ENCODE assay signal across 24 mouse cellular contexts in the genomic region with DNA sequence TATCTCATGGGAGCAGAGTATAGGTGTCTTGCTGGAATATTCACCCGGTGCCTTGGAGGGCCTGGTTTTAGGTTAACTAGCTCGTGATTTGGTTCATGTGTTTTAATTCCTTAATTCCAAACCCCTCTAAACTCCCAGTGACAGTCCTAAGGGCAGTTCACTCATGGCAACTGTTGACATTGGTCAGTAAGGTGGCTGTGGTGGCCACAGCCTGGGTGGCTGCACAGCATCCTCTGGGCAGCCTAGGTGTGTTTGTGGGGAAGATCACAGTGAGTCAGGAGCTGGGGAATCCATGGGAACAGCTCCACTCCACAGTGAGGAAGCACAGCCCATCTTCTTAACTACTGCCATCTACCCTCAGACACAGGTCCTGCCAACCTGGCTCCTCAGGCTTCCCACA. TPM values are rescaled to one million over a fixed set of nuclear protein-coding genes. Genes with fewer than 3 reads are reported as not detected.
A peak's percentile ranks its signal among the peaks of the same experiment; 100 is the strongest.
DNase-seq lines count a peak whose midpoint lies in the region; ATAC-seq and TF ChIP-seq lines count a peak whose summit lies in the region.
"Had no signal": no experiment of that assay in that cellular context is flagged by ENCODE, and none has a peak within 500 bp of the region (broad histone marks: within the 10 kb centered on the region; RNA-seq: fewer than 3 reads in every experiment).

No protein-coding gene starts in this region.

- no peaks in the 10 kb centered on the region for H3K9me3 ChIP-seq in kidney, embryonic 15.5 days (replicated peaks)
- H3K9me3 ChIP-seq: embryonic facial prominence, embryonic 13.5 days; embryonic facial prominence, embryonic 15.5 days; forebrain, embryonic 10.5 days; forebrain, embryonic 12.5 days had no signal

- no peak for TF ChIP-seq POLR2A in kidney, adult 2 months (IDR thresholded peaks at IDR 0.05; ENCODE audit: low read depth, low read length)

- peak; percentile 42 for DNase-seq in kidney, adult 2 months
- DNase-seq in kidney, postnatal 25 days = no peak
- no peak for DNase-seq in kidney, adult 11 months
- DNase-seq: adrenal gland, adult 2 months; adrenal gland, postnatal 10 days; adrenal gland, postnatal 25 days; cerebellum, adult 11 months; cerebellum, adult 18-20 months; cerebellum, adult 8-10 months; cerebellum, adult 9-11 months; cerebellum, postnatal 14 days; cerebellum, postnatal 36 days; embryo, embryonic 11 days had no signal

- no peak overlapping the region for H3K27ac ChIP-seq in kidney, adult 2 months (ENCODE audit: insufficient read depth, low read depth, low read length)
- H3K27ac ChIP-seq in kidney, embryonic 15.5 days = no peak overlapping the region
- H3K27ac ChIP-seq: embryonic facial prominence, embryonic 13.5 days; embryonic facial prominence, embryonic 15.5 days; forebrain, embryonic 10.5 days; forebrain, embryonic 12.5 days had no signal

- no peak overlapping the region for H3K4me3 ChIP-seq in kidney, adult 2 months (ENCODE audit: insufficient read depth, low read depth, low read length)
- H3K4me3 ChIP-seq in kidney, embryonic 15.5 days (replicated peaks) = no peak overlapping the region
- H3K4me3 ChIP-seq: embryonic facial prominence, embryonic 13.5 days; embryonic facial prominence, embryonic 15.5 days; erythroblast, embryonic 14.5 days; forebrain, embryonic 10.5 days; forebrain, embryonic 12.5 days had no signal

- H3K27me3 ChIP-seq in kidney, adult 2 months (replicated peaks; ENCODE audit: control insufficient read depth, insufficient read depth, low read length) = no peaks in the 10 kb centered on the region
- no peaks in the 10 kb centered on the region for H3K27me3 ChIP-seq in kidney, embryonic 15.5 days
- H3K27me3 ChIP-seq: embryonic facial prominence, embryonic 13.5 days; embryonic facial prominence, embryonic 15.5 days; forebrain, embryonic 12.5 days had no signal

- no peak overlapping the region for H3K9ac ChIP-seq in kidney, embryonic 15.5 days
- H3K9ac ChIP-seq: embryonic facial prominence, embryonic 13.5 days; embryonic facial prominence, embryonic 15.5 days; forebrain, embryonic 12.5 days had no signal

- ATAC-seq in kidney, embryonic 15.5 days (replicated peaks; ENCODE audit: low FRiP score) = peak; percentile 70; the same call in 1 of the 2 replicates
- ATAC-seq: forebrain, embryonic 14.5 days; forebrain, embryonic 16.5 days had no signal

- WGBS in kidney, adult 2 months = 43% methylated on average over 2 of the region's 2 CpGs
- WGBS in kidney, embryonic 15.5 days = 78% methylated on average over 2 of the region's 2 CpGs

- no peak overlapping the region for H3K4me2 ChIP-seq in kidney, embryonic 15.5 days
- H3K4me2 ChIP-seq: embryonic facial prominence, embryonic 13.5 days; embryonic facial prominence, embryonic 15.5 days; forebrain, embryonic 12.5 days had no signal

- H3K36me3 ChIP-seq in kidney, adult 2 months (ENCODE audit: control insufficient read depth, insufficient read depth, low read length) = no peaks in the 10 kb centered on the region
- no peaks in the 10 kb centered on the region; the same call in 1 of the 2 replicates for H3K36me3 ChIP-seq in kidney, embryonic 15.5 days
- H3K36me3 ChIP-seq: embryonic facial prominence, embryonic 15.5 days; forebrain, embryonic 12.5 days had no signal

- H3K4me1 ChIP-seq in kidney, adult 2 months (ENCODE audit: control insufficient read depth, insufficient read depth, low read length) = no peaks in the 10 kb centered on the region
- peaks cover under 1% of the 10 kb centered on the region; the same call in 1 of the 2 replicates for H3K4me1 ChIP-seq in kidney, embryonic 15.5 days
- H3K4me1 ChIP-seq: embryonic facial prominence, embryonic 13.5 days; embryonic facial prominence, embryonic 15.5 days; forebrain, embryonic 10.5 days; forebrain, embryonic 12.5 days had no signal

- no peak for TF ChIP-seq CTCF in kidney, adult 2 months (conservative IDR thresholded peaks at IDR 0.05; ENCODE audit: insufficient read depth, insufficient read length, low read depth, low read length)

RNA-seq across cellular contexts. Expression of gene Gm6408, which starts 35.1 kb away (rescaled TPM):
- not detected in 2 replicates for polyA plus RNA-seq in kidney, adult 2 months (2012; rRNA removed)
- polyA plus RNA-seq in kidney, embryonic 15.5 days (2015; fragmentation: Nextera tagmentation; extraction: Ambion mirVana) = not detected in 2 replicates
- polyA plus RNA-seq: adrenal gland, adult 2 months; C2C12; embryonic facial prominence, embryonic 11.5 days; embryonic facial prominence, embryonic 13.5 days; embryonic facial prominence, embryonic 15.5 days; erythroblast, embryonic 14.5 days; forebrain, embryonic 10.5 days; forebrain, embryonic 12.5 days; forebrain, embryonic 14.5 days; forebrain, embryonic 16.5 days had no signal

RNA-seq across cellular contexts. Expression of gene Gm6370, which starts 44.5 kb away (rescaled TPM):
- polyA plus RNA-seq in kidney, adult 2 months (2012; rRNA removed) = not detected in 2 replicates
- not detected in 2 replicates for polyA plus RNA-seq in kidney, embryonic 15.5 days (2015; fragmentation: Nextera tagmentation; extraction: Ambion mirVana)
- polyA plus RNA-seq: adrenal gland, adult 2 months; brain, embryonic 14.5 days; C2C12; embryonic facial prominence, embryonic 11.5 days; embryonic facial prominence, embryonic 13.5 days; embryonic facial prominence, embryonic 15.5 days; erythroblast, embryonic 14.5 days; forebrain, embryonic 10.5 days; forebrain, embryonic 12.5 days; forebrain, embryonic 14.5 days; forebrain, embryonic 16.5 days had no signal

RNA-seq across cellular contexts. Expression of gene 4930449I24Rik, which starts 55.6 kb away (rescaled TPM):
- polyA plus RNA-seq in kidney, adult 2 months (2012; rRNA removed) = not detected in 2 replicates
- not detected in 2 replicates for polyA plus RNA-seq in kidney, embryonic 15.5 days (2015; fragmentation: Nextera tagmentation; extraction: Ambion mirVana)
- polyA plus RNA-seq: adrenal gland, adult 2 months; brain, embryonic 14.5 days; C2C12; embryonic facial prominence, embryonic 11.5 days; embryonic facial prominence, embryonic 13.5 days; embryonic facial prominence, embryonic 15.5 days; erythroblast, embryonic 14.5 days; forebrain, embryonic 10.5 days; forebrain, embryonic 12.5 days; forebrain, embryonic 14.5 days; forebrain, embryonic 16.5 days had no signal
